Mouse (Mus musculus) MEL (cell line): ENCODE results near the gene Gm10644. TPM values are rescaled to one million over a fixed set of nuclear protein-coding genes. Genes with fewer than 3 reads are reported as not detected.

Experiments used
- DNase-seq: peaks from one replicate; pipeline ENCODE4 v3.0.0; 2011; ENCODE audit warnings: low read depth, low spot score
- H3K27ac ChIP-seq: 2 replicates; pipeline ENCODE4 v1.5.1; 2012; ENCODE audit warnings: low read depth, mild to moderate bottlenecking, control low read depth, low read length, moderate library complexity; ENCODE audit not compliant: control insufficient read depth
- H3K27me3 ChIP-seq, 2 experiments: fragments of 150-350 bp in 1 of 2; sonication (generic) in 1 of 2; 2 replicates each; pipeline ENCODE4 v1.6.1; 2012; ENCODE audit warnings: low read length in 2 of 2, mild to moderate bottlenecking in 2 of 2, improper control_type of control experiment in 1 of 2, moderate library complexity in 1 of 2; ENCODE audit not compliant: insufficient read depth in 2 of 2, control insufficient read depth in 1 of 2
- H3K36me3 ChIP-seq, 2 experiments: 2 replicates each; pipeline ENCODE4 v1.6.1; 2012 to 2014; ENCODE audit warnings: low read length in 2 of 2, improper control_type of control experiment in 1 of 2, inconsistent platforms in 1 of 2, mild to moderate bottlenecking in 1 of 2; ENCODE audit not compliant: insufficient read depth in 2 of 2, control insufficient read depth in 1 of 2
- H3K4me1 ChIP-seq, 2 experiments: fragments of 150-350 bp in 1 of 2; sonication (generic) in 1 of 2; 2 replicates each; pipeline ENCODE4 v1.6.1; 2012; ENCODE audit warnings: low read length in 2 of 2, improper control_type of control experiment in 1 of 2, mild to moderate bottlenecking in 1 of 2; ENCODE audit not compliant: insufficient read depth in 2 of 2, control insufficient read depth in 1 of 2
- H3K4me3 ChIP-seq, 2 experiments: fragments of 150-350 bp in 1 of 2; sonication (generic) in 1 of 2; 2 replicates each; pipeline ENCODE4 v1.5.1; 2012; ENCODE audit warnings: low read depth in 2 of 2, low read length in 2 of 2, mild to moderate bottlenecking in 2 of 2, moderate library complexity in 2 of 2, control low read depth in 1 of 2, improper control_type of control experiment in 1 of 2; ENCODE audit not compliant: control insufficient read depth in 1 of 2, insufficient read depth in 1 of 2
- H3K79me2 ChIP-seq: 2 replicates; pipeline ENCODE4 v1.6.1; 2012; ENCODE audit warnings: mild to moderate bottlenecking, low read length, moderate library complexity; ENCODE audit not compliant: control insufficient read depth, poor library complexity, insufficient read depth
- H3K9ac ChIP-seq: 2 replicates; pipeline ENCODE4 v1.6.1; 2012; ENCODE audit warnings: low read depth, mild to moderate bottlenecking, control low read depth, low read length, moderate library complexity; ENCODE audit not compliant: control insufficient read depth, poor library complexity, severe bottlenecking
- H3K9me3 ChIP-seq: fragments of 150-350 bp; sonication (generic); replicated peaks from 2 replicates; pipeline ENCODE4 v1.6.1; 2012; ENCODE audit warnings: mild to moderate bottlenecking, low read length, improper control_type of control experiment, moderate library complexity; ENCODE audit not compliant: insufficient read depth
- BHLHE40 ChIP-seq: IDR thresholded peaks from 2 replicates; pipeline ENCODE4 v1.6.1; 2012; ENCODE audit warnings: low read depth, mild to moderate bottlenecking, inconsistent platforms, low read length, improper control_type of control experiment, borderline replicate concordance
- CHD1 ChIP-seq: IDR thresholded peaks from 2 replicates; pipeline ENCODE4 v1.6.1; 2012; ENCODE audit warnings: low read depth, mild to moderate bottlenecking, inconsistent platforms, low read length, improper control_type of control experiment
- CTCF ChIP-seq, 3 experiments: IDR thresholded peaks in 2 of 3; conservative IDR thresholded peaks in 1 of 3; 2 replicates each; pipeline ENCODE4 v1.5.1; 2011 to 2012; ENCODE audit warnings: low read length in 3 of 3, low read depth in 2 of 3, mild to moderate bottlenecking in 2 of 3, improper control_type of control experiment in 1 of 3, inconsistent platforms in 1 of 3, mixed read lengths in 1 of 3, moderate library complexity in 1 of 3; ENCODE audit not compliant: control insufficient read depth in 1 of 3, insufficient read depth in 1 of 3, poor library complexity in 1 of 3, severe bottlenecking in 1 of 3
- E2F4 ChIP-seq: IDR thresholded peaks from 2 replicates; pipeline ENCODE4 v1.6.1; 2011; ENCODE audit warnings: low read depth, low read length, improper control_type of control experiment, borderline replicate concordance
- EP300 ChIP-seq, 2 experiments: IDR thresholded peaks; 2 replicates each; pipeline ENCODE4 v1.6.1; 2011; ENCODE audit warnings: improper control_type of control experiment in 2 of 2, low read length in 2 of 2, low read depth in 1 of 2, mild to moderate bottlenecking in 1 of 2
- ETS1 ChIP-seq: IDR thresholded peaks from 2 replicates; pipeline ENCODE4 v1.6.1; 2012; ENCODE audit warnings: low read depth, mild to moderate bottlenecking, inconsistent platforms, low read length, improper control_type of control experiment, moderate library complexity
- GATA1 ChIP-seq: IDR thresholded peaks from 2 replicates; pipeline ENCODE4 v1.6.1; 2011; ENCODE audit warnings: low read depth, low read length, improper control_type of control experiment
- HCFC1 ChIP-seq: IDR thresholded peaks from 2 replicates; pipeline ENCODE4 v1.6.1; 2012; ENCODE audit warnings: low read depth, mild to moderate bottlenecking, inconsistent platforms, low read length, improper control_type of control experiment, moderate library complexity
- JUND ChIP-seq: IDR thresholded peaks from 2 replicates; pipeline ENCODE4 v1.6.1; 2011; ENCODE audit warnings: low read depth, mild to moderate bottlenecking, improper control_type of control experiment, low read length
- KAT2A ChIP-seq: conservative IDR thresholded peaks from 2 replicates; pipeline ENCODE4 v1.6.1; 2012; ENCODE audit warnings: low read depth, low read length, improper control_type of control experiment, inconsistent platforms
- MAFK ChIP-seq: IDR thresholded peaks from 2 replicates; pipeline ENCODE4 v1.6.1; 2011; ENCODE audit warnings: low read depth, mild to moderate bottlenecking, low read length, improper control_type of control experiment, borderline replicate concordance
- MAX ChIP-seq: IDR thresholded peaks from 2 replicates; pipeline ENCODE4 v1.6.1; 2011; ENCODE audit warnings: low read length, improper control_type of control experiment
- MAZ ChIP-seq: IDR thresholded peaks from 2 replicates; pipeline ENCODE4 v1.6.1; 2012; ENCODE audit warnings: low read depth, mild to moderate bottlenecking, inconsistent platforms, low read length, improper control_type of control experiment
- MEF2A ChIP-seq: IDR thresholded peaks from 2 replicates; pipeline ENCODE4 v1.6.1; 2014; ENCODE audit warnings: low read depth, mild to moderate bottlenecking, inconsistent platforms, low read length, improper control_type of control experiment; ENCODE audit not compliant: poor library complexity, insufficient replicate concordance, severe bottlenecking; ENCODE audit errors: extremely low read depth
- MYB ChIP-seq: IDR thresholded peaks from 2 replicates; pipeline ENCODE4 v1.6.1; 2011; ENCODE audit warnings: mild to moderate bottlenecking, low read depth, low read length, improper control_type of control experiment
- MYC ChIP-seq: IDR thresholded peaks from 2 replicates; pipeline ENCODE4 v1.6.1; 2011; ENCODE audit warnings: low read depth, mild to moderate bottlenecking, low read length, improper control_type of control experiment, moderate library complexity
- NELFE ChIP-seq: IDR thresholded peaks from 2 replicates; pipeline ENCODE4 v1.6.1; 2011; ENCODE audit warnings: low read depth, low read length, improper control_type of control experiment
- NRF1 ChIP-seq: IDR thresholded peaks from 2 replicates; pipeline ENCODE4 v1.6.1; 2014; ENCODE audit warnings: low read depth, mild to moderate bottlenecking, inconsistent platforms, low read length, improper control_type of control experiment, moderate library complexity; ENCODE audit not compliant: poor library complexity, insufficient read depth, severe bottlenecking
- POLR2A ChIP-seq, 2 experiments: IDR thresholded peaks; 2 replicates each; pipeline ENCODE4 v1.6.1; 2011 to 2012; ENCODE audit warnings: low read length in 2 of 2, mild to moderate bottlenecking in 2 of 2, control low read depth in 1 of 2, improper control_type of control experiment in 1 of 2, low read depth in 1 of 2, moderate library complexity in 1 of 2; ENCODE audit not compliant: control insufficient read depth in 1 of 2, insufficient read depth in 1 of 2, poor library complexity in 1 of 2
- POLR2AphosphoS2 ChIP-seq: IDR thresholded peaks from 2 replicates; pipeline ENCODE4 v1.6.1; 2011; ENCODE audit warnings: low read length, improper control_type of control experiment
- POLR2AphosphoS5 ChIP-seq: IDR thresholded peaks from 2 replicates; pipeline ENCODE4 v1.6.1; 2012; ENCODE audit warnings: low read depth, borderline replicate concordance, mild to moderate bottlenecking, inconsistent platforms, low read length, moderate library complexity, mixed read lengths
- RAD21 ChIP-seq: IDR thresholded peaks from 2 replicates; pipeline ENCODE4 v1.6.1; 2011; ENCODE audit warnings: mild to moderate bottlenecking, low read depth, low read length, improper control_type of control experiment
- RCOR1 ChIP-seq: IDR thresholded peaks from 2 replicates; pipeline ENCODE4 v1.6.1; 2012; ENCODE audit warnings: low read depth, mild to moderate bottlenecking, inconsistent platforms, low read length, improper control_type of control experiment
- SIN3A ChIP-seq: IDR thresholded peaks from 2 replicates; pipeline ENCODE4 v1.6.1; 2012; ENCODE audit warnings: low read length, improper control_type of control experiment, inconsistent platforms
- SMC3 ChIP-seq: IDR thresholded peaks from 2 replicates; pipeline ENCODE4 v1.6.1; 2011; ENCODE audit warnings: low read depth, low read length, improper control_type of control experiment
- TAL1 ChIP-seq: IDR thresholded peaks from 2 replicates; pipeline ENCODE4 v1.6.1; 2012; ENCODE audit warnings: mild to moderate bottlenecking, inconsistent platforms, low read length, moderate library complexity, mixed read lengths
- TBP ChIP-seq: IDR thresholded peaks from 2 replicates; pipeline ENCODE4 v1.8.0; 2011; ENCODE audit warnings: low read depth, low read length, improper control_type of control experiment
- TCF12 ChIP-seq: IDR thresholded peaks from 2 replicates; pipeline ENCODE4 v1.6.1; 2014; ENCODE audit warnings: low read depth, mild to moderate bottlenecking, inconsistent platforms, low read length, improper control_type of control experiment, moderate library complexity
- UBTF ChIP-seq: IDR thresholded peaks from 2 replicates; pipeline ENCODE4 v1.6.1; 2012; ENCODE audit warnings: low read depth, mild to moderate bottlenecking, inconsistent platforms, low read length, improper control_type of control experiment, moderate library complexity, borderline replicate concordance; ENCODE audit not compliant: insufficient read depth
- USF1 ChIP-seq: IDR thresholded peaks from 2 replicates; pipeline ENCODE4 v1.6.1; 2014; ENCODE audit warnings: low read depth, mild to moderate bottlenecking, inconsistent platforms, low read length, improper control_type of control experiment, moderate library complexity
- USF2 ChIP-seq, 2 experiments: IDR thresholded peaks; 2 replicates each; pipeline ENCODE4 v1.6.1; 2011 to 2012; ENCODE audit warnings: improper control_type of control experiment in 2 of 2, low read length in 2 of 2, borderline replicate concordance in 1 of 2, inconsistent platforms in 1 of 2, low read depth in 1 of 2, mild to moderate bottlenecking in 1 of 2; ENCODE audit not compliant: insufficient read depth in 1 of 2
- ZC3H11A ChIP-seq: IDR thresholded peaks from 2 replicates; pipeline ENCODE4 v1.6.1; 2012; ENCODE audit warnings: low read depth, mild to moderate bottlenecking, inconsistent platforms, low read length, improper control_type of control experiment
- ZKSCAN1 ChIP-seq: IDR thresholded peaks from 2 replicates; pipeline ENCODE4 v1.6.1; 2012; ENCODE audit warnings: low read depth, mild to moderate bottlenecking, inconsistent platforms, low read length, improper control_type of control experiment, moderate library complexity
- ZMIZ1 ChIP-seq: IDR thresholded peaks from 2 replicates; pipeline ENCODE4 v1.6.1; 2012; ENCODE audit warnings: low read depth, mild to moderate bottlenecking, inconsistent platforms, low read length, improper control_type of control experiment, moderate library complexity
- polyA plus RNA-seq, 2 experiments: library from polyadenylated mRNA; stranded (reverse) in 1 of 2; unstranded in 1 of 2; fragments of >175 nt in 1 of 2; fragments of >200 nt in 1 of 2; gene quantifications; 2 replicates each; pipeline versions ENCODE4 v1.2.1 to v1.2.4; 2012; ENCODE audit warnings: low replicate concordance in 2 of 2, low read depth in 1 of 2; ENCODE audit not compliant: insufficient read length in 2 of 2, insufficient read depth in 1 of 2, missing spikeins in 1 of 2
- total RNA-seq: library from RNA; depleted of rRNA; stranded (reverse); fragments of 300-350 nt; gene quantifications from 2 replicates; pipeline ENCODE4 v1.2.3, GENCODE M21; 2012; rRNA removed

Gene Gm10644
- total RNA-seq (0.29 and 0.35 TPM in 2 replicates), polyA plus RNA-seq (under 1 TPM in 1 of 2 experiments, not detected in 1; 0.49 TPM)

GRCm38 (mm10) chr8:83955106-83955957 is at the start of gene Gm10644, which contains the start of gene Asf1b:
Gene Gm10644, minus strand, starts transcription at chr8:83955205.
Gene Asf1b, plus strand, starts transcription at chr8:83955507.
- Histone ChIP-seq H3K9ac (peak within 1 kb of the TSS; percentile 76), H3K4me1 (peaks cover 4 to 7% of the 10 kb centered on the region in 2 experiments; a peak in 3 of 4 replicates), H3K27me3 (no peaks in the 10 kb centered on the region), H3K36me3 (peaks cover 0 to 8% of the 10 kb centered on the region in 2 experiments; a peak in 2 of 4 replicates), H3K9me3 (no peaks in the 10 kb centered on the region), H3K27ac (peak within 1 kb of the TSS; percentile 45), H3K4me3 (peak within 1 kb of the TSS; percentile 78 to 84), H3K79me2 (peaks cover 23% of the 10 kb centered on the region)
- peak; percentile 100 for DNase-seq
- TF ChIP-seq USF2 (IDR thresholded peaks at IDR 0.05; ENCODE audit: borderline replicate concordance in 1 of 2, insufficient read depth in 1 of 2, low read depth in 1 of 2, low read length in 2 of 2) = no peak
- no peak for TF ChIP-seq USF1
- 0 out of 2 replicates have a peak, but pooled peaks have one; percentile 24 for TF ChIP-seq BHLHE40
- peak; percentile 87 for TF ChIP-seq POLR2AphosphoS2
- TF ChIP-seq MAZ = peak; percentile 81; the same call in 1 of the 2 replicates
- peak; percentile 25; the same call in 1 of the 2 replicates for TF ChIP-seq NRF1
- peak; percentile 83 for TF ChIP-seq TBP
- no peak for TF ChIP-seq GATA1
- peak; percentile 87 for TF ChIP-seq SIN3A
- peak; percentile 41; the same call in 1 of the 2 replicates for TF ChIP-seq ETS1
- TF ChIP-seq ZMIZ1 = peak; percentile 73
- TF ChIP-seq MEF2A = no peak
- peak; percentile 89 for TF ChIP-seq RCOR1
- TF ChIP-seq ZC3H11A = peak; percentile 55
- peak; percentile 84; the same call in 1 of the 2 replicates for TF ChIP-seq E2F4
- no peak for TF ChIP-seq UBTF
- peak; percentile 85 for TF ChIP-seq RAD21
- TF ChIP-seq MAX = peak; percentile 68; the same call in 1 of the 2 replicates
- TF ChIP-seq CTCF (IDR thresholded peaks at IDR 0.05 in 2 of 3, conservative IDR thresholded peaks at IDR 0.05 in 1 of 3; ENCODE audit: control insufficient read depth in 1 of 3, insufficient read depth in 1 of 3, low read depth in 2 of 3, low read length in 3 of 3, poor library complexity in 1 of 3, severe bottlenecking in 1 of 3) = peak; percentile 51 to 98 (median 85)
- TF ChIP-seq SMC3 = peak; percentile 67
- no peak for TF ChIP-seq TAL1
- TF ChIP-seq ZKSCAN1 = no peak
- peak; percentile 85 for TF ChIP-seq NELFE
- no peak for TF ChIP-seq MAFK
- peak; percentile 68; the same call in 1 of the 2 replicates for TF ChIP-seq MYC
- peak; percentile 84 to 95 for TF ChIP-seq POLR2A (IDR thresholded peaks at IDR 0.05; ENCODE audit: control insufficient read depth in 1 of 2, insufficient read depth in 1 of 2, low read depth in 1 of 2, low read length in 2 of 2, poor library complexity in 1 of 2)
- TF ChIP-seq POLR2AphosphoS5 = no peak
- TF ChIP-seq EP300 (IDR thresholded peaks at IDR 0.05; ENCODE audit: low read depth in 1 of 2, low read length in 2 of 2) = no peak
- TF ChIP-seq HCFC1 = peak; percentile 75
- TF ChIP-seq TCF12 = peak; percentile 32; the same call in 1 of the 2 replicates
- TF ChIP-seq JUND = no peak
- no peak for TF ChIP-seq MYB
- peak; percentile 49; the same call in 1 of the 2 replicates for TF ChIP-seq KAT2A
- TF ChIP-seq CHD1 = no peak
